Mouse (Mus musculus): Measurements from ENCODE around the gene Tomm20l.
"Not testable (repeated sequence)": the region's sequence is repeated elsewhere in the genome, so short reads cannot be mapped to it uniquely, and the experiment has no call there.

Tomm20l gene

DNA sequence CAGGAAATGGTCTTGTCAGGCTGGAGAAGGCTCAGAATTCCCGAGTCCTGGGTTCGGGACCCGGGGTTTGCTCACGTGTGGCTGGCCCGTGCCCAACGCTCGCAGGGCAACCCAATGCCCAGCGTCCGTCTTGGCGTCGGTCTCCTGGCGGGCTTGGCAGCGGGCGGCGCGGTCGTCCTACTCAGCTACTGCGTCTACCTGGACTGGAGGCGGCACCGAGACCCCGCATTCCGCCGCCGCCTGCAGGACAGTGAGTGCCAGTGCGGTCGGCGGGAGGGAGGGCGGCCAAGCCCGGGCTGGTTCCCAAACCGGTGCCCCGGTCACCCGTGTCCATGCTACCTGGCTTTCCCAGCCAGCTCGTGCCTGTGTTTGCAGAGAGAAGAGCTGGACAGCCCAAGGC is at the start of gene Tomm20l:
TSS of gene Tomm20l (plus strand) at position 98 of the 400 bp plus-strand sequence.
- DNase-seq (ENCODE audit: extremely low read depth, low read depth), result no peak

- DNase-seq (ENCODE audit: extremely low read depth, low read depth), result no peak
Measured at GRCm38 (mm10) chr12:71069846-71070245, 41.4 kb upstream of the Tomm20l start.

DNA sequence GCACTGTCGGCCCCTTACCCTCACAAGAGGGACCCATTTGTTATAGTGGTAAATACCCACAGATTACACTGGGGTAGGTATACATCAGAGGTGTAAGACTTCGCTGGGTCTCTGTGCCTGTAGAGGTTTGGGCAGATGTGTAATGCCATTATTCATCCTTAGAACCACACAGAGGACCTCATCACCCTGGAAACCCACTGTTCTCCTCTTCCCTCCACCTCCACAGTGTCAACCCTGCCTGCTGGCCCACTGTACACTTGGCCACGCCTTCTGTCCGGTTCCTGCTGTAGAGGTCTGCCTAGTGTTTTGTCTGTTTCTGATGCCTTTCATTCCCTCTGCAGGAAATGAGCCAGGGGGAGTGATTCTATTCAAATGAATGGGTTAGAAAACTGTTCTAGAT is 39.2 kb upstream of the Tomm20l start:
- DNase-seq (ENCODE audit: extremely low read depth, low read depth), result no peak

- no peak for DNase-seq (ENCODE audit: extremely low read depth, low read depth)
Measured at GRCm38 (mm10) chr12:71073113-71073730, 38.0 kb upstream of the Tomm20l start.

DNA sequence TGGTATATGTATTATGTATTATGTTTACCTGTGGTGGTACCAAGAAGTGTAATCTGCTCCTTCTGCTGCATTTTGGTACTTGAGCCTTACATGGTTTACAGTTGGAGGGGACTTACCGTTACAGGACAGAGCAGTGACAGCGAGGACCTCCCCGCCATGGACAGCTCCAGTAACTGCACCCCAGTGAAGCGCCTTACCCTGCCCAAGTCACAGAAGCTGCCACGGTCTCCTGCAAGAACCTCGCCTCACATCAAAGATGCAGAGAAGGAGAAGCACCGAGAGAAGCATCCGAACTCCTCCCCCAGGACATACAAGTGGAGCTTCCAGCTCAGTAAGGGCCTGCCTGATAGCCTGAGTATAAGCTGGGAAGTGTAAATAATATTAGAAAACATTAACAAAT is 24.9 kb upstream of the Tomm20l start:
- DNase-seq (ENCODE audit: extremely low read depth, low read depth), result no peak

DNA sequence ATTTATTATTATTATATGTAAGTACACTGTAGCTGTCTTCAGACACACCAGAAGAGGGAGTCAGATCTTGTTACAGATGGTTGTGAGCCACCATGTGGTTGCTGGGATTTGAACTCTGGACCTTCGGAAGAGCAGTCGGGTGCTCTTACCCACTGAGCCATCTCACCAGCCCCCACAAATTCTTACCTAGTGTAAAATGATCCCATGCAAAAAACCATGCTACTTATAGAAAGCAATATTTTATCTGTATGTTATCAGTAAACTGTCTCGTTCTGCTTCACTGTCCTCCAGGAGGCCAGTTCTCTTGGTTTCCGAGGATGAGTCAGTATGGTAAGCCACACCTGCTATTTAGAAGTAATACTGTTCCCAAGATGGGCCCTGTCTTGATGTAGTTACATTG is 7.0 kb upstream of the Tomm20l start:
- not testable (repeated sequence) for DNase-seq (ENCODE audit: extremely low read depth, low read depth)

- no peak for DNase-seq (ENCODE audit: extremely low read depth, low read depth)
Measured at GRCm38 (mm10) chr12:71107216-71107771, 3.9 kb upstream of the Tomm20l start.

DNA sequence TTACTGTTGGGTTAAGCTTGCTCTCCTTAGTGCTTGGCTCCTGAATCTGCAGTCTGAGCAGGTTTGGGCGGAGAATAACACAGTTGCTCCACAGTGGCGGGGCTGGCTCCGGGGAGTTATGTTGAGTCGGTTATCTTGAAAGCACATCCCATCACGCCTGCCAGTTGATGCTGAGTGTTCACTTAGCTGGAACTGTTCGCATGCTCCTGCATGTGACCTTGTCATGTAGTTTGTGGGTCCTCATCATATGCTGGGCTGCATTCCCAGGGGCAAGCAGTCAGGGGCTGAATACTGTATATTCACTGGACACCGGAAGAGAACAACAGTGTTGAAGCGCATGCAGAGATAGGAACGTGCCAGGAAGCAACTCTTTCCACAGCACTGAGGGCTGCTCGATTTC is 1.8 kb downstream of the Tomm20l start:
- DNase-seq (ENCODE audit: extremely low read depth, low read depth), result peak; percentile 43

DNA sequence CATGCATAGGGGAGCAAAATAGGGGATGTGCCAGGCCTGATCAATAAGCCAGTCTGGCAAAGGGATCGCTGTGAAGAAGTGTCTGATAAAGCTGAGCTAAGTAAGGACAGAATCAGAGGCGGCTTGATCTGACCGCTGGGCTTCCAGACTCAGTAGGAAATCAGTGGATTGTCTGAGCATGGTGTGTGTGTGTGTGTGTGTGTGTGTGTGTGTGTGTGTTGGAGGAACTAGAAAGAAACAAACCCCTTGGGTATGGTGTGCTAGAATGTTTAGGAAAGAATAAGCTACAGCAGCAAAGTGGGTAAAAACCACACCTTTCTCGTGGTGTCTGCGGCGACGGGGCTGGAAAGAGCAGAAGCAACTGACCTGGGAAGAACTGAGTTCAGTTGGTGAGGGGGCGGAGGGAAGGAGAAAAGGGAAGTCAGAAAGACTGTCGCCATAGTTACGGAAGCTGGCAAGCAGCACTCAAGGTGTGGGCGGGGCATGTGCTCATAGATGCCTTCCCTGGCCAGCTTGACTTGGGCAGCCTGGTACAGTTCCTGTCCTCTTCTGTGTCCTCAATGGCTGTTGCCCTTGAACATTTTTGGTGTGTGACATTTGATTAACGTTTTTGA is 2.6 kb downstream of the Tomm20l start:
- DNase-seq (ENCODE audit: extremely low read depth, low read depth), result peak; percentile 89

GRCm38 (mm10) chr12:71116411-71116810 is 5.2 kb downstream of the Tomm20l start:
- DNase-seq (ENCODE audit: extremely low read depth, low read depth), result no peak

GRCm38 (mm10) chr12:71122731-71123130 is 11.5 kb downstream of the Tomm20l start:
- DNase-seq (ENCODE audit: extremely low read depth, low read depth), result no peak

DNA sequence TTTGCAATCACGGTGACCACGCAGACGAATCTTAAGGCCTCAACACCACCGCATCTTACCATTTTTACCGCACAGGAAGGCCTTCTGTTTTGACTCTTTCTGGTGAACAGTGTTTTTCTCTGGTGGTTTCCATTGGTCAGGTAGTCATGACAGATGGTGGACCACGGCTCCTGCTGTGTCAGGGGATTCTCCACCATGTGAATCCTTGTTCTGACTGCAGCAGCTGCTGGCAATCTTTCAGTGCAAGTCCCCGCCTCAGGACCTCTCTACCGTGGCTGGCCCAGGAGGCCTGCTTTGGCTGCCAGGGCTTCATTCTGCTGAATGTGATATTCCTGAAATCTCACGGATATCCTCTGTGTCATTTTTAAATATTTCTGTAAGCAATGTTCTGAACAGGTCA is 12.1 kb downstream of the Tomm20l start:
- no peak for DNase-seq (ENCODE audit: extremely low read depth, low read depth)

DNA sequence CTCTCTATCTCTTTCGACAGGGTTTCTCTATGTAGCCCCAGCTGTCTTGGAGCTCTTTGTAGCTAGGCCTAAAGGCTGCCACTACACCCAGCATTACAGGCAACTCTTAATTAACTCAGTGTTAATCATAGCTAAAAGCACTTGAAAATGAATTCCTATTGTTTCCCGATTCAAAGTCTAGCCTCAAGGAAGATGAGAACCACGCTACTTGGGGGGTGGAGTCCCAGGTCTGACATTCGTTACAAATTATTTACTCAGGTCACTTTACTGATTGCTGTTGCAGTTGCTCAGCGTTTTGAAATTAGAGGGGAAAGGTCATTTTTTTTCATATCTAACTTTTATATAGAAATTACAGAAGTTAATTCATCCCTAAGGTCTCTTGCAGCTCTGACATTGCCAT is 24.4 kb downstream of the Tomm20l start:
- no peak for DNase-seq (ENCODE audit: extremely low read depth, low read depth)

- DNase-seq (ENCODE audit: extremely low read depth, low read depth), result peak; percentile 43
Measured at GRCm38 (mm10) chr12:71136130-71136973, 25.1 kb downstream of the Tomm20l start, which contains the start of the genes Timm9 and 2700049A03Rik. Gene Timm9, minus strand, starts transcription at chr12:71136684. Gene 2700049A03Rik, plus strand, starts transcription at chr12:71136848.

DNA sequence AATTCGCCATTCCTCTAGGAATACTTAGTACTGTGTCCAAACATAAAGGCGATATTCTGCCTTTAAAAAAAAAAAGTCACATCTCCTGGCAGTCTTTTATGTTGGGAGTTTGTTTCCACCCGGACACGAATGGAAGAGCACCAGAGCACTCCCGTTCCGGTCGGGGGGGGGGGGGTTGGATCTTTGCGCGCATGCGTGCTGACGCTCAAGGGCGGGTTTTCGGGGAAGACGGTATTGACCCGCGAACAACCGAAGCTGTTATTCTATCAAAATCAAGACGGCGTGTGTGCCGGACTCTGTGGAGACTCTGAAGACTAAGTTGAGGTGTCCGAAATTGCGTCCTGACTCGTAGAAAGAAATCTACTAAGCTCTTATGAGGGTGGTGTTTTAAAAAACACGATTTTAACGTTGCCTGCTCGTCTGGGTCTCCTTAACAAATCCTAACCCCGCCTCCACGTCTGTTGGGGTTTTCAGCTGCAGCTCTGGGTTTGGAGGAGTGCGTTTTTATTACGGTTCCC is 25.8 kb downstream of the Tomm20l start:
- DNase-seq (ENCODE audit: extremely low read depth, low read depth), result peak; percentile 83

DNA sequence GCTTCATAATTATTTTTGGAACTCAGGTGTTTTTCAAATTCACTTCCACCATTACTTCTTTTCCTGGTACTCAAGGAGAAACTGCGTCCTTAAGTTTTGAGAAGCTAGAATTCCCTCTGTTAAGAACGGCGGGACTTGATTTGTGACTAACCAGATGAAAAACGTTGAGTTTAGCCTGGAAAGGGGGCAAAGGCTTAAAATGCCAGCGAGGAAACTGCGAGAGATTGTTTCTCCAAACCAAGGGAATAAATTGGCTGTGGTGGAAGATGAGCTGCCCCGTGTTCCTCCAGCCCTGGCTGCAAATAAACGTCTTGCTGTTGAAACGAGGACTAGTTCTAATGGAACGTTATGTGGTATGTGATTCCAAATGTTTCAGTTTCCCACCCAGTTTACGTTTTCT is 26.5 kb downstream of the Tomm20l start:
- DNase-seq (ENCODE audit: extremely low read depth, low read depth), result peak; percentile 24

DNA sequence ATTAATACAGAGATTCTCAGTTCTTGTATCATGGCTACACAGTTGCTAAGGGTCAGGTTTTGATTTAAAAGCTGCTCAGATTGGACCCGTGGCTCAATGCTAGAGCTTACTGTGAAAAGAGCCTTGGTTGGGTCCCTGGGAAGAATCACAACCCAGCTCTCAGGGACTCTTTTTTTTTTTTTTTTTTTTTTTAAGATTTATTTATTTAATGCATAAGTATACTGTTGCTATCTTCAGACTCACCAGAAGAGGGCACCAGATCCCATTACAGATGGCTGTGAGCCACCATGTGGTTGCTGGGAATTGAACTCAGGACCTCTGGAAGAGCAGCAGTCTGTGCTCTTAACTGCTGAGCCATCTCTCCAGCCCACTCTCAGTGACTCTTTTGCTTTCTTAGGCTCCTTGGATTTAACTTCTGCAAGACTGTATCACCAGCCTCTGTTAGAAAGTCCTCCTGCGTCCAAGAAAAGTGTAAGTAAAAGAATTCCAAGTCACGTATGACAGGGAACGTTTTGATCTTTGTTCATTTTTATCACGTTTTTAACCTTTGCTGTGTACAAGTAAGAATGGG is 28.1 kb downstream of the Tomm20l start:
- DNase-seq (ENCODE audit: extremely low read depth, low read depth), result peak; percentile 6

- peak; percentile 6 for DNase-seq (ENCODE audit: extremely low read depth, low read depth)
Measured at GRCm38 (mm10) chr12:71141189-71141588, 30.0 kb downstream of the Tomm20l start.

DNA sequence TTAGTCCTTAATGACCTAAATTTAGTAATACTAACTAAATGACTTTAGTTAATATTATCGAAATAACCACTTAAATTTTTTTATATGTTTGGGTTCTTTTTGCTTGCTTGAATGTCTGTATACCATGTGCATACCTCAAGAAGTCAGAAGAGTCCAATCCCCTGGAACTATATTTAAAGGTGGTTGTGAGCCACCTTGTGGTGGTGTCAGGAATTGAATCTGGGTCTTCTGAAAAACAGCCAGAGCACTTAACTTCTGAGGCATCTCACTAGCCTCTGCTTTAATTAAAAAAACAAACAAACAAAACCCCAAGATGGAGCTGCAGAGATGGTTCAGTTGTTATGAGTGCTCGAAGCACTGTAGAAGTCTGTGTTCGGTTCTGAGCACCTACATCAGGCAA is 36.4 kb downstream of the Tomm20l start:
- DNase-seq (ENCODE audit: extremely low read depth, low read depth), result peak; percentile 21

- DNase-seq (ENCODE audit: extremely low read depth, low read depth), result no peak
Measured at GRCm38 (mm10) chr12:71148801-71149200, 37.6 kb downstream of the Tomm20l start.

GRCm38 (mm10) chr12:71149456-71149855 is 38.2 kb downstream of the Tomm20l start:
- no peak for DNase-seq (ENCODE audit: extremely low read depth, low read depth)
